Mouse (Mus musculus): ENCODE data around the gene 1700019A02Rik. TPM values are rescaled to one million over a fixed set of nuclear protein-coding genes. Genes with fewer than 3 reads are reported as not detected.
A peak's percentile ranks its signal among the peaks of the same experiment; 100 is the strongest.

1700019A02Rik gene
- total RNA-seq (2014; rRNA removed) (not detected in 2 replicates), polyA plus RNA-seq (2015; fragmentation: Nextera tagmentation; extraction: Ambion mirVana) (not detected in 2 replicates)

DNA sequence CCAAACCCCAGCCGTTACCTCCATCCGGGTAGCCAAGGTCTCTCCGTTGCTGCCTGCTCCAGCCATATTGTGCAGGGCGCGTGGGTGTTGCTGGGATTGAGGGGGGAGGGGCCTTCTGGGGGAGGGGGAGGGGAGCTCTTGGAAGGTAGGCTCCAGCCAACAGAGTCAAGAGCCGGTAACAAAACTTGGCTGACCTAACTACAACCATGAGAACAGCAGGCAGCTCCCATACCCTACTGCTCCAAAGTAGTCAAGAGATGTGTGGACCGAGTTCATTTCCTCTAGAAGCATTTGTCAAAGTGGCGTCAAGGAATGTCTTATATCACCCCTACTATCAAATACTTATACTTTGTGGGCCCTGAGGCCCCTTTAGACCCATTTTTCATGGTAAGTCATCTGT is at the start of gene 1700019A02Rik:
Gene 1700019A02Rik (minus strand): TSS at position 101 of the 400 bp plus-strand sequence.
- no peak for TF ChIP-seq CTCF (IDR thresholded peaks at IDR 0.05; ENCODE audit: low read depth)
- H3K4me1 ChIP-seq (ENCODE audit: insufficient read depth, low read length) = no peaks in the 10 kb centered on the region
- WGBS = 97% methylated on average over 8 of the region's 8 CpGs
- H3K27ac ChIP-seq = no peak within 1 kb of the TSS
- H3K9me3 ChIP-seq (ENCODE audit: low read length) = no peaks in the 10 kb centered on the region
- ATAC-seq (0 out of 2 replicates have a peak, but pooled peaks have one; percentile 21), DNase-seq (ENCODE audit: low spot score) (no peak)
- no peaks in the 10 kb centered on the region for H3K36me3 ChIP-seq (ENCODE audit: insufficient read depth, low read length)
- H3K9ac ChIP-seq (replicated peaks; ENCODE audit: low read length) = no peak within 1 kb of the TSS
- no peak within 1 kb of the TSS for H3K4me2 ChIP-seq (ENCODE audit: low read depth, low read length)
- H3K4me3 ChIP-seq (ENCODE audit: low read length) = no peak within 1 kb of the TSS
- no peaks in the 10 kb centered on the region for H3K27me3 ChIP-seq (ENCODE audit: insufficient read depth, low read length)

GRCm38 (mm10) chr1:53226063-53226462 is 38.6 kb upstream of the 1700019A02Rik start:
- DNase-seq (ENCODE audit: low spot score) = no peak
- WGBS = 57% methylated on average over 1 of the region's 1 CpGs
- no peaks in the 10 kb centered on the region for H3K36me3 ChIP-seq (ENCODE audit: insufficient read depth, low read length)

DNA sequence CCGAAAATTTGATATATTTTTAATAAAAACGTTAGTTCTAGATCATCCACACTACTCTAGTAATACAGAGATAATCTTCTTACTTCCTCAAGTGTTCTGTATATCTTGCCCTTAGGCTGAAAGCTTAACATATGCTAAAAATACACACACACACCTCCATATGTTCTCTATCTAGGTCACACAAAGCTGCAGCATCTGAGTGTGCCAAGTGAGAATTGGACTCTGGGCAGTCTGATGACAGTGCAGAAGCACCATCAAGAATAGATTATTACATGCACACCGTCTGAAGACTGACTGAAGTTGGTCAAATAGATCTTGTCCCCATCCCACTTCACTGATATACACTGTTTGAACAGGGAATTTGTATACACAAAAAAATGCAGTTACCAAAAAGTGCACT is 38.2 kb upstream of the 1700019A02Rik start:
- Histone ChIP-seq H3K9ac (replicated peaks; ENCODE audit: low read length) (no peak overlapping the region), H3K27ac (no peak overlapping the region), H3K4me2 (ENCODE audit: low read depth, low read length) (no peak overlapping the region), H3K36me3 (ENCODE audit: insufficient read depth, low read length) (no peaks in the 10 kb centered on the region), H3K27me3 (ENCODE audit: insufficient read depth, low read length) (no peaks in the 10 kb centered on the region), H3K4me3 (ENCODE audit: low read length) (no peak overlapping the region), H3K9me3 (ENCODE audit: low read length) (no peaks in the 10 kb centered on the region), H3K4me1 (ENCODE audit: insufficient read depth, low read length) (no peaks in the 10 kb centered on the region)
- peak; percentile 53 for ATAC-seq
- no peak for DNase-seq (ENCODE audit: low spot score)
- WGBS = 80% methylated on average over 3 of the region's 3 CpGs
- TF ChIP-seq CTCF (IDR thresholded peaks at IDR 0.05; ENCODE audit: low read depth) = no peak

More at GRCm38 (mm10) chr1:53226063-53226462, 38.6 kb upstream of the 1700019A02Rik start:
- Histone ChIP-seq H3K4me2 (ENCODE audit: low read depth, low read length) (no peak overlapping the region), H3K4me3 (ENCODE audit: low read length) (no peak overlapping the region), H3K9ac (replicated peaks; ENCODE audit: low read length) (no peak overlapping the region), H3K4me1 (ENCODE audit: insufficient read depth, low read length) (no peaks in the 10 kb centered on the region), H3K27ac (no peak overlapping the region), H3K9me3 (ENCODE audit: low read length) (no peaks in the 10 kb centered on the region), H3K27me3 (ENCODE audit: insufficient read depth, low read length) (no peaks in the 10 kb centered on the region)
- no peak for TF ChIP-seq CTCF (IDR thresholded peaks at IDR 0.05; ENCODE audit: low read depth)
- no peak for ATAC-seq

GRCm38 (mm10) chr1:53224775-53225174 is 37.3 kb upstream of the 1700019A02Rik start:
- ATAC-seq (no peak), DNase-seq (ENCODE audit: low spot score) (no peak)
- H3K4me3 ChIP-seq (ENCODE audit: low read length) = no peak overlapping the region
- no peak overlapping the region for H3K27ac ChIP-seq
- H3K9ac ChIP-seq (replicated peaks; ENCODE audit: low read length) = no peak overlapping the region
- TF ChIP-seq CTCF (IDR thresholded peaks at IDR 0.05; ENCODE audit: low read depth) = no peak
- H3K27me3 ChIP-seq (ENCODE audit: insufficient read depth, low read length) = no peaks in the 10 kb centered on the region
- no peak overlapping the region for H3K4me2 ChIP-seq (ENCODE audit: low read depth, low read length)
- no peaks in the 10 kb centered on the region for H3K36me3 ChIP-seq (ENCODE audit: insufficient read depth, low read length)
- no peaks in the 10 kb centered on the region for H3K4me1 ChIP-seq (ENCODE audit: insufficient read depth, low read length)
- 63% methylated on average over 1 of the region's 1 CpGs for WGBS
- no peaks in the 10 kb centered on the region for H3K9me3 ChIP-seq (ENCODE audit: low read length)

DNA sequence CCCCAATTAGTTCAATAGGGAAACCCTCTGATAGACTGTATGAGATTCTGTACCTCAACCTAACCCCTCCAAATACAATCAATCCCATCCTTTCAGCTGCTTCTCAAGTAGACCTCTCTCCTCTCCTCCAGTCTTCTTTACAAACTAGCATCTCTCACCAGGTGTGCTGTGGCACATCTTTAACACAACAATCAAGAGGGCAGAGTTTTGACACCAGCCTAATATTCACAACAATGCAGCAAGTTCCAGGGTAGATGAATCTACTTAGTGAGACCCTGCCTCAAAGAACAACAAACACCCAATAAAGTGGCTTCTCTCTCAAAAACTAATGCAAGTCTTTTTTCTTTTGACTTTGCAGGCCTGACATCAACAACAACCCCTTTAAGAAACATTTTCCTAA is 22.7 kb upstream of the 1700019A02Rik start:
- TF ChIP-seq CTCF (IDR thresholded peaks at IDR 0.05; ENCODE audit: low read depth) = no peak
- H3K9ac ChIP-seq (replicated peaks; ENCODE audit: low read length) = no peak overlapping the region
- no peak overlapping the region for H3K27ac ChIP-seq
- no peaks in the 10 kb centered on the region for H3K36me3 ChIP-seq (ENCODE audit: insufficient read depth, low read length)
- H3K4me3 ChIP-seq (ENCODE audit: low read length) = no peak overlapping the region
- no peaks in the 10 kb centered on the region for H3K4me1 ChIP-seq (ENCODE audit: insufficient read depth, low read length)
- no peaks in the 10 kb centered on the region for H3K9me3 ChIP-seq (ENCODE audit: low read length)
- no peak overlapping the region for H3K4me2 ChIP-seq (ENCODE audit: low read depth, low read length)
- H3K27me3 ChIP-seq (ENCODE audit: insufficient read depth, low read length) = no peaks in the 10 kb centered on the region
- ATAC-seq (no peak), DNase-seq (ENCODE audit: low spot score) (no peak)

DNA sequence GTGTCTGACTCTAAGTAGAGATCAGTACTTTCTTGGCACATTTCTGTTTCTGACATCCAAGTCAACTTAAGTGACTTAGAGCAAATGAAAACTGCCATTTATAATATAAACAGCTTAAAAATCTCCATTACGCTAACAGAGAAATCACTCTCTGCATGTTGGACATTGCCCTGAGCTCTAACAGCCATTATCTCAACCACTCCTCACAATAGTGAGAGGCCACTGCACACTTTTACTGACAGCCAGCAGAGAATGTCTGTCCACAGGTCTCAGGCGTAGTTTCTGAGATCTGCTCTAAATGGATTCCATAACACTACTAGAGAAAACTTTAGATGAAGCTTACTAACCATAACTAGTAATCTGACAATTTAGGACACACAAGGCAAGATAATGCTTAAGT is 16.5 kb upstream of the 1700019A02Rik start:
- ATAC-seq = no peak
- 89% methylated on average over 2 of the region's 2 CpGs for WGBS

GRCm38 (mm10) chr1:53201630-53202199 is 14.3 kb upstream of the 1700019A02Rik start:
- WGBS = 76% methylated on average over 2 of the region's 2 CpGs
- no peak for DNase-seq (ENCODE audit: low spot score)

More for the DNA sequence above, 16.5 kb upstream of the 1700019A02Rik start:
- Histone ChIP-seq H3K27ac (no peak overlapping the region), H3K4me3 (ENCODE audit: low read length) (no peak overlapping the region), H3K9ac (replicated peaks; ENCODE audit: low read length) (no peak overlapping the region), H3K9me3 (ENCODE audit: low read length) (no peaks in the 10 kb centered on the region), H3K4me1 (ENCODE audit: insufficient read depth, low read length) (no peaks in the 10 kb centered on the region), H3K27me3 (ENCODE audit: insufficient read depth, low read length) (no peaks in the 10 kb centered on the region), H3K36me3 (ENCODE audit: insufficient read depth, low read length) (no peaks in the 10 kb centered on the region), H3K4me2 (ENCODE audit: low read depth, low read length) (no peak overlapping the region)
- DNase-seq (ENCODE audit: low spot score) = no peak
- TF ChIP-seq CTCF (IDR thresholded peaks at IDR 0.05; ENCODE audit: low read depth) = no peak

More at GRCm38 (mm10) chr1:53201630-53202199, 14.3 kb upstream of the 1700019A02Rik start:
- no peak overlapping the region for H3K4me3 ChIP-seq (ENCODE audit: low read length)
- H3K4me1 ChIP-seq (ENCODE audit: insufficient read depth, low read length) = no peaks in the 10 kb centered on the region
- no peaks in the 10 kb centered on the region for H3K27me3 ChIP-seq (ENCODE audit: insufficient read depth, low read length)
- no peak overlapping the region for H3K27ac ChIP-seq
- H3K36me3 ChIP-seq (ENCODE audit: insufficient read depth, low read length) = no peaks in the 10 kb centered on the region
- H3K9me3 ChIP-seq (ENCODE audit: low read length) = no peaks in the 10 kb centered on the region
- TF ChIP-seq CTCF (IDR thresholded peaks at IDR 0.05; ENCODE audit: low read depth) = no peak
- H3K4me2 ChIP-seq (ENCODE audit: low read depth, low read length) = no peak overlapping the region
- H3K9ac ChIP-seq (replicated peaks; ENCODE audit: low read length) = no peak overlapping the region
- ATAC-seq = no peak
